Mouse (Mus musculus): ENCODE measurements around the gene Aoc1. TPM values are rescaled to one million over a fixed set of nuclear protein-coding genes. Genes with fewer than 3 reads are reported as not detected.

Gene Aoc1
- polyA plus RNA-seq, 1 experiment: not detected

- Histone ChIP-seq H3K4me1 (ENCODE audit: control insufficient read depth, insufficient read depth, low read length) (no peaks in the 10 kb centered on the region), H3K4me3 (replicated peaks; ENCODE audit: control insufficient read depth, low read depth, low read length) (no peak overlapping the region), H3K27ac (ENCODE audit: control insufficient read depth, insufficient read depth, low read depth, low read length, poor library complexity) (no peak overlapping the region)
- TF ChIP-seq CTCF (IDR thresholded peaks at IDR 0.05; ENCODE audit: control insufficient read depth, insufficient read depth, low read length) (no peak), POLR2A (IDR thresholded peaks at IDR 0.05; ENCODE audit: borderline replicate concordance, control insufficient read depth, low read depth, low read length) (no peak)
- WGBS: 12% methylated on average over 29 of the region's 29 CpGs
Observed at GRCm38 (mm10) chr6:48851820-48852491, 20.7 kb upstream of the Aoc1 start.

- TF ChIP-seq POLR2A (IDR thresholded peaks at IDR 0.05; ENCODE audit: borderline replicate concordance, control insufficient read depth, low read depth, low read length): no peak
- TF ChIP-seq CTCF (IDR thresholded peaks at IDR 0.05; ENCODE audit: control insufficient read depth, insufficient read depth, low read length): no peak
- 90% methylated on average over 2 of the region's 2 CpGs for WGBS
- Histone ChIP-seq H3K27ac (ENCODE audit: control insufficient read depth, insufficient read depth, low read depth, low read length, poor library complexity) (no peak overlapping the region), H3K4me3 (replicated peaks; ENCODE audit: control insufficient read depth, low read depth, low read length) (no peak overlapping the region), H3K4me1 (ENCODE audit: control insufficient read depth, insufficient read depth, low read length) (no peaks in the 10 kb centered on the region)
Observed at GRCm38 (mm10) chr6:48854155-48854554, 18.5 kb upstream of the Aoc1 start.

- Histone ChIP-seq H3K4me3 (replicated peaks; ENCODE audit: control insufficient read depth, low read depth, low read length) (no peak overlapping the region), H3K27ac (ENCODE audit: control insufficient read depth, insufficient read depth, low read depth, low read length, poor library complexity) (no peak overlapping the region), H3K4me1 (ENCODE audit: control insufficient read depth, insufficient read depth, low read length) (no peaks in the 10 kb centered on the region)
- TF ChIP-seq POLR2A (IDR thresholded peaks at IDR 0.05; ENCODE audit: borderline replicate concordance, control insufficient read depth, low read depth, low read length) (no peak), CTCF (IDR thresholded peaks at IDR 0.05; ENCODE audit: control insufficient read depth, insufficient read depth, low read length) (no peak)
- 40% methylated on average over 8 of the region's 8 CpGs for WGBS
Observed at GRCm38 (mm10) chr6:48857613-48858302, 14.9 kb upstream of the Aoc1 start.

- no peaks in the 10 kb centered on the region; the same call in 1 of the 2 replicates for H3K4me1 ChIP-seq (ENCODE audit: control insufficient read depth, insufficient read depth, low read length)
- no peak overlapping the region for H3K27ac ChIP-seq (ENCODE audit: control insufficient read depth, insufficient read depth, low read depth, low read length, poor library complexity)
- peak; percentile 67 for TF ChIP-seq CTCF (IDR thresholded peaks at IDR 0.05; ENCODE audit: control insufficient read depth, insufficient read depth, low read length)
- TF ChIP-seq POLR2A (IDR thresholded peaks at IDR 0.05; ENCODE audit: borderline replicate concordance, control insufficient read depth, low read depth, low read length): no peak
- 9% methylated on average over 23 of the region's 23 CpGs for WGBS
- no peak overlapping the region for H3K4me3 ChIP-seq (replicated peaks; ENCODE audit: control insufficient read depth, low read depth, low read length)
Observed at GRCm38 (mm10) chr6:48860130-48860815, 12.4 kb upstream of the Aoc1 start.

GRCm38 (mm10) chr6:48860851-48861250, 11.8 kb upstream of the Aoc1 start:
- TF ChIP-seq POLR2A (IDR thresholded peaks at IDR 0.05; ENCODE audit: borderline replicate concordance, control insufficient read depth, low read depth, low read length) (no peak), CTCF (IDR thresholded peaks at IDR 0.05; ENCODE audit: control insufficient read depth, insufficient read depth, low read length) (no peak)
- Histone ChIP-seq H3K27ac (ENCODE audit: control insufficient read depth, insufficient read depth, low read depth, low read length, poor library complexity) (no peak overlapping the region), H3K4me3 (replicated peaks; ENCODE audit: control insufficient read depth, low read depth, low read length) (no peak overlapping the region), H3K4me1 (ENCODE audit: control insufficient read depth, insufficient read depth, low read length) (no peaks in the 10 kb centered on the region; the same call in 1 of the 2 replicates)
- WGBS: 73% methylated on average over 1 of the region's 1 CpGs

- Histone ChIP-seq H3K4me1 (ENCODE audit: control insufficient read depth, insufficient read depth, low read length) (no peaks in the 10 kb centered on the region; the same call in 1 of the 2 replicates), H3K27ac (ENCODE audit: control insufficient read depth, insufficient read depth, low read depth, low read length, poor library complexity) (no peak overlapping the region), H3K4me3 (replicated peaks; ENCODE audit: control insufficient read depth, low read depth, low read length) (no peak overlapping the region)
- WGBS: 77% methylated on average over 12 of the region's 12 CpGs
- TF ChIP-seq POLR2A (IDR thresholded peaks at IDR 0.05; ENCODE audit: borderline replicate concordance, control insufficient read depth, low read depth, low read length) (no peak), CTCF (IDR thresholded peaks at IDR 0.05; ENCODE audit: control insufficient read depth, insufficient read depth, low read length) (no peak)
Observed at GRCm38 (mm10) chr6:48861616-48862280, 10.9 kb upstream of the Aoc1 start.

GRCm38 (mm10) chr6:48862816-48863215, 9.9 kb upstream of the Aoc1 start:
- Histone ChIP-seq H3K4me3 (replicated peaks; ENCODE audit: control insufficient read depth, low read depth, low read length) (no peak overlapping the region), H3K4me1 (ENCODE audit: control insufficient read depth, insufficient read depth, low read length) (no peaks in the 10 kb centered on the region; the same call in 1 of the 2 replicates), H3K27ac (ENCODE audit: control insufficient read depth, insufficient read depth, low read depth, low read length, poor library complexity) (no peak overlapping the region)
- 74% methylated on average over 4 of the region's 4 CpGs for WGBS
- TF ChIP-seq CTCF (IDR thresholded peaks at IDR 0.05; ENCODE audit: control insufficient read depth, insufficient read depth, low read length) (no peak), POLR2A (IDR thresholded peaks at IDR 0.05; ENCODE audit: borderline replicate concordance, control insufficient read depth, low read depth, low read length) (no peak)

GRCm38 (mm10) chr6:48863488-48863887, 9.2 kb upstream of the Aoc1 start:
- Histone ChIP-seq H3K4me3 (replicated peaks; ENCODE audit: control insufficient read depth, low read depth, low read length) (no peak overlapping the region), H3K4me1 (ENCODE audit: control insufficient read depth, insufficient read depth, low read length) (no peaks in the 10 kb centered on the region; the same call in 1 of the 2 replicates), H3K27ac (ENCODE audit: control insufficient read depth, insufficient read depth, low read depth, low read length, poor library complexity) (no peak overlapping the region)
- TF ChIP-seq POLR2A (IDR thresholded peaks at IDR 0.05; ENCODE audit: borderline replicate concordance, control insufficient read depth, low read depth, low read length): no peak
- no peak for TF ChIP-seq CTCF (IDR thresholded peaks at IDR 0.05; ENCODE audit: control insufficient read depth, insufficient read depth, low read length)
- WGBS: 82% methylated on average over 7 of the region's 7 CpGs

Measured in bone marrow, adult 2 months (tissue).